Mouse (Mus musculus) brown adipose tissue, adult 24 weeks (tissue): ENCODE results near the gene Sh3kbp1. TPM values are rescaled to one million over a fixed set of nuclear protein-coding genes. Genes with fewer than 3 reads are reported as not detected.

Experiments
- H3K27ac ChIP-seq: fragments of 200-500 bp; replicated peaks from 2 replicates; pipeline ENCODE4 v1.5.1; 2012; ENCODE audit warnings: low read depth, mild to moderate bottlenecking, low read length
- H3K4me1 ChIP-seq: fragments of 200-500 bp; 2 replicates; pipeline ENCODE4 v1.6.1; 2012; ENCODE audit warnings: low read length, mixed read lengths; ENCODE audit not compliant: control insufficient read depth, insufficient read depth, insufficient read length
- H3K4me3 ChIP-seq: fragments of 200-500 bp; 2 replicates; pipeline ENCODE4 v1.5.1; 2012; ENCODE audit warnings: low read depth, mild to moderate bottlenecking, low read length, moderate library complexity; ENCODE audit not compliant: insufficient read depth
- polyA plus RNA-seq: library from polyadenylated mRNA; stranded (reverse); fragments of >200 nt; gene quantifications from 2 replicates; pipeline ENCODE4 v1.2.4, GENCODE M21; 2012; ENCODE audit not compliant: missing spikeins, insufficient read depth, insufficient read length

The Sh3kbp1 gene
- polyA plus RNA-seq, 1 experiment: 90.3 TPM

GRCm38 (mm10) chrX:159648598-159648997 lies 21.5 kb downstream of the Sh3kbp1 start:
- peaks cover 12% of the 10 kb centered on the region for H3K4me1 ChIP-seq
- H3K27ac ChIP-seq: no peak overlapping the region
- no peak overlapping the region for H3K4me3 ChIP-seq

GRCm38 (mm10) chrX:159650130-159650678 lies 23.1 kb downstream of the Sh3kbp1 start:
- Histone ChIP-seq H3K27ac (peak overlapping the region; percentile 66; the same call in 1 of the 2 replicates), H3K4me3 (no peak overlapping the region), H3K4me1 (peaks cover 12% of the 10 kb centered on the region)

- Histone ChIP-seq H3K27ac (peak overlapping the region; percentile 66; the same call in 1 of the 2 replicates), H3K4me1 (peaks cover 12% of the 10 kb centered on the region), H3K4me3 (no peak overlapping the region)
These were observed 23.7 kb downstream of the Sh3kbp1 start for GRCm38 (mm10) chrX:159650727-159651126.

GRCm38 (mm10) chrX:159671388-159671787 lies 44.3 kb downstream of the Sh3kbp1 start:
- no peak overlapping the region for H3K4me3 ChIP-seq
- no peaks in the 10 kb centered on the region; the same call in 1 of the 2 replicates for H3K4me1 ChIP-seq
- H3K27ac ChIP-seq: peak overlapping the region; percentile 61

- Histone ChIP-seq H3K27ac (0 out of 2 replicates have a peak overlapping the region, but pooled peaks have one; percentile 21), H3K4me3 (no peak overlapping the region), H3K4me1 (no peaks in the 10 kb centered on the region; the same call in 1 of the 2 replicates)
These were observed 45.4 kb downstream of the Sh3kbp1 start for GRCm38 (mm10) chrX:159672466-159672865.

- H3K4me1 ChIP-seq: no peaks in the 10 kb centered on the region; the same call in 1 of the 2 replicates
These were observed 49.2 kb downstream of the Sh3kbp1 start for GRCm38 (mm10) chrX:159676242-159676641.

GRCm38 (mm10) chrX:159677585-159678319 lies 50.7 kb downstream of the Sh3kbp1 start:
- Histone ChIP-seq H3K4me1 (no peaks in the 10 kb centered on the region; the same call in 1 of the 2 replicates), H3K4me3 (no peak overlapping the region), H3K27ac (no peak overlapping the region)

More at GRCm38 (mm10) chrX:159676242-159676641, 49.2 kb downstream of the Sh3kbp1 start:
- H3K4me3 ChIP-seq: no peak overlapping the region
- H3K27ac ChIP-seq: no peak overlapping the region

GRCm38 (mm10) chrX:159678320-159678835 lies 51.3 kb downstream of the Sh3kbp1 start:
- H3K4me1 ChIP-seq: peaks cover under 1% of the 10 kb centered on the region

GRCm38 (mm10) chrX:159685521-159685920 lies 58.4 kb downstream of the Sh3kbp1 start:
- Histone ChIP-seq H3K27ac (no peak overlapping the region), H3K4me3 (no peak overlapping the region), H3K4me1 (peaks cover 6% of the 10 kb centered on the region)

More at GRCm38 (mm10) chrX:159678320-159678835, 51.3 kb downstream of the Sh3kbp1 start:
- no peak overlapping the region for H3K4me3 ChIP-seq
- no peak overlapping the region for H3K27ac ChIP-seq

- H3K4me3 ChIP-seq: no peak overlapping the region
- peaks cover 6% of the 10 kb centered on the region; the same call in 1 of the 2 replicates for H3K4me1 ChIP-seq
- no peak overlapping the region for H3K27ac ChIP-seq
These were observed 59.8 kb downstream of the Sh3kbp1 start for GRCm38 (mm10) chrX:159686850-159687249.

GRCm38 (mm10) chrX:159688698-159689097 lies 61.6 kb downstream of the Sh3kbp1 start:
- no peak overlapping the region for H3K27ac ChIP-seq
- peaks cover 4% of the 10 kb centered on the region; the same call in 1 of the 2 replicates for H3K4me1 ChIP-seq
- H3K4me3 ChIP-seq: no peak overlapping the region

- Histone ChIP-seq H3K4me3 (no peak overlapping the region), H3K27ac (no peak overlapping the region), H3K4me1 (peaks cover 2% of the 10 kb centered on the region; the same call in 1 of the 2 replicates)
These were observed 62.8 kb downstream of the Sh3kbp1 start for GRCm38 (mm10) chrX:159689785-159690416.

- no peaks in the 10 kb centered on the region for H3K4me1 ChIP-seq
- no peak overlapping the region for H3K4me3 ChIP-seq
- no peak overlapping the region for H3K27ac ChIP-seq
These were observed 66.1 kb downstream of the Sh3kbp1 start for GRCm38 (mm10) chrX:159693126-159693525.

GRCm38 (mm10) chrX:159696545-159696944 lies 69.5 kb downstream of the Sh3kbp1 start:
- Histone ChIP-seq H3K4me1 (no peaks in the 10 kb centered on the region), H3K4me3 (no peak overlapping the region), H3K27ac (no peak overlapping the region)

GRCm38 (mm10) chrX:159697030-159697454 lies 70.0 kb downstream of the Sh3kbp1 start:
- Histone ChIP-seq H3K27ac (no peak overlapping the region), H3K4me1 (no peaks in the 10 kb centered on the region), H3K4me3 (no peak overlapping the region)
